Mouse (Mus musculus) heart, embryonic 14.5 days (tissue): Measurements from ENCODE around the gene Ms4a14. TPM values are rescaled to one million over a fixed set of nuclear protein-coding genes. Genes with fewer than 3 reads are reported as not detected.
"Not testable (repeated sequence)": the region's sequence is repeated elsewhere in the genome, so short reads cannot be mapped to it uniquely, and the experiment has no call there.

Source experiments
- ATAC-seq: fragments of 200-750 bp; cut with Nextera tagmentation; 2 replicates; pipeline ENCODE4 v1.8.0; 2017; ENCODE audit warnings: low read depth, moderate TSS enrichment; ENCODE audit not compliant: insufficient number of reproducible peaks, insufficient read depth, low FRiP score
- H3K27ac ChIP-seq, 2 experiments: fragments of 200-500 bp in 1 of 2; fragments of 300-500 bp in 1 of 2; sonication (generic) in 1 of 2; replicated peaks in 1 of 2; 2 replicates each; pipeline ENCODE4 v1.5.1; 2012 to 2014; ENCODE audit warnings: low read depth in 2 of 2, low read length in 2 of 2, control low read depth in 1 of 2, mild to moderate bottlenecking in 1 of 2, mixed read lengths in 1 of 2; ENCODE audit not compliant: control insufficient read depth in 1 of 2, insufficient read depth in 1 of 2
- H3K27me3 ChIP-seq: fragments of 300-500 bp; sonication (generic); 2 replicates; pipeline ENCODE4 v1.6.1; 2014; ENCODE audit warnings: mild to moderate bottlenecking, low read length, control low read depth; ENCODE audit not compliant: control insufficient read depth, insufficient read depth
- H3K36me3 ChIP-seq: fragments of 300-500 bp; sonication (generic); 2 replicates; pipeline ENCODE4 v1.6.1; 2014; ENCODE audit warnings: mild to moderate bottlenecking, control low read depth, low read length, mixed read lengths; ENCODE audit not compliant: control insufficient read depth, insufficient read depth
- H3K4me1 ChIP-seq, 2 experiments: fragments of 200-500 bp in 1 of 2; fragments of 300-500 bp in 1 of 2; sonication (generic) in 1 of 2; 2 replicates each; pipeline ENCODE4 v1.6.1; 2012 to 2014; ENCODE audit warnings: low read length in 2 of 2, control low read depth in 1 of 2, mixed read lengths in 1 of 2; ENCODE audit not compliant: control insufficient read depth in 2 of 2, insufficient read depth in 2 of 2
- H3K4me2 ChIP-seq: fragments of 300-500 bp; sonication (generic); 2 replicates; pipeline ENCODE4 v1.6.1; 2014; ENCODE audit warnings: mild to moderate bottlenecking, low read length
- H3K4me3 ChIP-seq, 2 experiments: fragments of 200-500 bp in 1 of 2; fragments of 300-500 bp in 1 of 2; sonication (generic) in 1 of 2; 2 replicates each; pipeline ENCODE4 v1.5.1; 2012 to 2014; ENCODE audit warnings: low read length in 2 of 2, mild to moderate bottlenecking in 2 of 2, control low read depth in 1 of 2, low read depth in 1 of 2, moderate library complexity in 1 of 2; ENCODE audit not compliant: control insufficient read depth in 1 of 2, insufficient read depth in 1 of 2
- H3K9ac ChIP-seq: fragments of 300-500 bp; sonication (generic); 2 replicates; pipeline ENCODE4 v1.6.1; 2014; ENCODE audit warnings: mild to moderate bottlenecking, low read length
- H3K9me3 ChIP-seq: fragments of 300-500 bp; sonication (generic); 2 replicates; pipeline ENCODE4 v1.6.1; 2016; ENCODE audit warnings: low read length, control low read depth; ENCODE audit not compliant: control insufficient read depth
- WGBS: fragments of 180-500 bp; shearing (Covaris S2); extraction: QIAGEN DNeasy Blood & Tissue Kit; methylation state at CpG from one replicate; pipeline ENCODE4 v1.1.7; 2014; 5-methylcytosine and 5-hydroxymethylcytosine counted together
- polyA plus RNA-seq: library from polyadenylated mRNA; unstranded; fragments of >200 nt; fragmentation: Nextera tagmentation; extraction: Ambion mirVana; gene quantifications from 2 replicates; pipeline ENCODE4 v1.2.1, GENCODE M21; 2014

Ms4a14 gene
- polyA plus RNA-seq, 1 experiment from 2014 or later, result 0.12 TPM

GRCm38 (mm10) chr19:11335932-11336331 lies 21.7 kb upstream of the Ms4a14 start, which contains the start of gene Ms4a7:
Gene Ms4a7 (minus strand): TSS chr19:11336146.
- no peaks in the 10 kb centered on the region for H3K4me1 ChIP-seq
- H3K4me2 ChIP-seq, result no peak within 1 kb of the TSS
- H3K27ac ChIP-seq, result no peak within 1 kb of the TSS
- H3K9me3 ChIP-seq, result no peaks in the 10 kb centered on the region
- no peaks in the 10 kb centered on the region for H3K27me3 ChIP-seq
- no peak within 1 kb of the TSS for H3K9ac ChIP-seq
- no peaks in the 10 kb centered on the region for H3K36me3 ChIP-seq
- WGBS, result 74% methylated on average over 6 of the region's 6 CpGs
- ATAC-seq, result no peak
- H3K4me3 ChIP-seq, result no peak within 1 kb of the TSS

GRCm38 (mm10) chr19:11321123-11321522 lies 6.9 kb upstream of the Ms4a14 start:
- H3K4me2 ChIP-seq, result no peak overlapping the region
- H3K36me3 ChIP-seq, result no peaks in the 10 kb centered on the region
- no peak for ATAC-seq
- H3K27me3 ChIP-seq, result no peaks in the 10 kb centered on the region
- no peak overlapping the region for H3K4me3 ChIP-seq
- no peaks in the 10 kb centered on the region for H3K9me3 ChIP-seq
- no peak overlapping the region for H3K27ac ChIP-seq
- no peaks in the 10 kb centered on the region for H3K4me1 ChIP-seq
- H3K9ac ChIP-seq, result no peak overlapping the region
- WGBS, result 66% methylated on average over 1 of the region's 1 CpGs

- H3K4me2 ChIP-seq, result no peak overlapping the region
- H3K36me3 ChIP-seq, result no peaks in the 10 kb centered on the region
- H3K4me3 ChIP-seq, result no peak overlapping the region
- H3K27ac ChIP-seq, result no peak overlapping the region
- no peaks in the 10 kb centered on the region for H3K4me1 ChIP-seq
- ATAC-seq, result no peak
- H3K9ac ChIP-seq, result no peak overlapping the region
- 85% methylated on average over 4 of the region's 4 CpGs for WGBS
- H3K9me3 ChIP-seq, result no peaks in the 10 kb centered on the region
- no peaks in the 10 kb centered on the region for H3K27me3 ChIP-seq
These were observed 2.5 kb upstream of the Ms4a14 start for GRCm38 (mm10) chr19:11316786-11317185.

GRCm38 (mm10) chr19:11308888-11309287 lies 5.4 kb downstream of the Ms4a14 start:
- Histone ChIP-seq H3K9me3 (no peaks in the 10 kb centered on the region), H3K27me3 (no peaks in the 10 kb centered on the region), H3K27ac (no peak overlapping the region), H3K4me2 (no peak overlapping the region), H3K9ac (no peak overlapping the region), H3K36me3 (no peaks in the 10 kb centered on the region), H3K4me3 (no peak overlapping the region), H3K4me1 (no peaks in the 10 kb centered on the region)
- ATAC-seq, result no peak

- not testable (repeated sequence) for H3K9ac ChIP-seq, H3K27ac ChIP-seq, H3K4me1 ChIP-seq, H3K36me3 ChIP-seq, ATAC-seq, H3K4me3 ChIP-seq, H3K4me2 ChIP-seq, H3K27me3 ChIP-seq, H3K9me3 ChIP-seq
- WGBS, result 52% methylated on average over 4 of the region's 4 CpGs
These were observed 14.7 kb downstream of the Ms4a14 start for GRCm38 (mm10) chr19:11299529-11299928.

GRCm38 (mm10) chr19:11298939-11299338 lies 15.3 kb downstream of the Ms4a14 start:
- no peak for ATAC-seq
- Histone ChIP-seq H3K27ac (no peak overlapping the region), H3K27me3 (no peaks in the 10 kb centered on the region), H3K4me3 (no peak overlapping the region), H3K4me1 (no peaks in the 10 kb centered on the region), H3K36me3 (no peaks in the 10 kb centered on the region), H3K9me3 (no peaks in the 10 kb centered on the region), H3K9ac (no peak overlapping the region), H3K4me2 (no peak overlapping the region)
- WGBS, result 58% methylated on average over 2 of the region's 2 CpGs

- H3K36me3 ChIP-seq, H3K27me3 ChIP-seq, H3K9ac ChIP-seq, ATAC-seq, H3K27ac ChIP-seq, H3K4me1 ChIP-seq, H3K9me3 ChIP-seq: not testable (repeated sequence)
- WGBS, result 6% methylated on average over 3 of the region's 3 CpGs
- H3K4me3 ChIP-seq, result peak overlapping the region; percentile 20 to 46
- peak overlapping the region; percentile 69 for H3K4me2 ChIP-seq
These were observed 20.6 kb downstream of the Ms4a14 start for GRCm38 (mm10) chr19:11293616-11294015.

- 2% methylated on average over 12 of the region's 12 CpGs for WGBS
- peak overlapping the region; percentile 72 for H3K9ac ChIP-seq
- H3K36me3 ChIP-seq, result no peaks in the 10 kb centered on the region
- H3K27me3 ChIP-seq, result no peaks in the 10 kb centered on the region
- H3K27ac ChIP-seq, result peak overlapping the region; percentile 33; a peak in 1 of 4 replicates
- peak overlapping the region; percentile 69 for H3K4me2 ChIP-seq
- ATAC-seq, result no peak
- H3K9me3 ChIP-seq, result no peaks in the 10 kb centered on the region
- H3K4me1 ChIP-seq, result no peaks in the 10 kb centered on the region
- peak overlapping the region; percentile 46 to 73 for H3K4me3 ChIP-seq
These were observed 21.3 kb downstream of the Ms4a14 start for GRCm38 (mm10) chr19:11292990-11293389.
